Mouse (Mus musculus) MEL (cell line): ENCODE data around the gene Cdk2ap1. TPM values are rescaled to one million over a fixed set of nuclear protein-coding genes. Genes with fewer than 3 reads are reported as not detected.

Experiments
- DNase-seq: peaks from one replicate; pipeline ENCODE4 v3.0.0; 2011; ENCODE audit warnings: low read depth, low spot score
- H3K27ac ChIP-seq: 2 replicates; pipeline ENCODE4 v1.5.1; 2012; ENCODE audit warnings: low read depth, mild to moderate bottlenecking, control low read depth, low read length, moderate library complexity; ENCODE audit not compliant: control insufficient read depth
- H3K27me3 ChIP-seq, 2 experiments: fragments of 150-350 bp in 1 of 2; sonication (generic) in 1 of 2; 2 replicates each; pipeline ENCODE4 v1.6.1; 2012; ENCODE audit warnings: low read length in 2 of 2, mild to moderate bottlenecking in 2 of 2, improper control_type of control experiment in 1 of 2, moderate library complexity in 1 of 2; ENCODE audit not compliant: insufficient read depth in 2 of 2, control insufficient read depth in 1 of 2
- H3K36me3 ChIP-seq, 2 experiments: 2 replicates each; pipeline ENCODE4 v1.6.1; 2012 to 2014; ENCODE audit warnings: low read length in 2 of 2, improper control_type of control experiment in 1 of 2, inconsistent platforms in 1 of 2, mild to moderate bottlenecking in 1 of 2; ENCODE audit not compliant: insufficient read depth in 2 of 2, control insufficient read depth in 1 of 2
- H3K4me1 ChIP-seq, 2 experiments: fragments of 150-350 bp in 1 of 2; sonication (generic) in 1 of 2; 2 replicates each; pipeline ENCODE4 v1.6.1; 2012; ENCODE audit warnings: low read length in 2 of 2, improper control_type of control experiment in 1 of 2, mild to moderate bottlenecking in 1 of 2; ENCODE audit not compliant: insufficient read depth in 2 of 2, control insufficient read depth in 1 of 2
- H3K4me3 ChIP-seq, 2 experiments: fragments of 150-350 bp in 1 of 2; sonication (generic) in 1 of 2; 2 replicates each; pipeline ENCODE4 v1.5.1; 2012; ENCODE audit warnings: low read depth in 2 of 2, low read length in 2 of 2, mild to moderate bottlenecking in 2 of 2, moderate library complexity in 2 of 2, control low read depth in 1 of 2, improper control_type of control experiment in 1 of 2; ENCODE audit not compliant: control insufficient read depth in 1 of 2, insufficient read depth in 1 of 2
- H3K79me2 ChIP-seq: 2 replicates; pipeline ENCODE4 v1.6.1; 2012; ENCODE audit warnings: mild to moderate bottlenecking, low read length, moderate library complexity; ENCODE audit not compliant: control insufficient read depth, poor library complexity, insufficient read depth
- H3K9ac ChIP-seq: 2 replicates; pipeline ENCODE4 v1.6.1; 2012; ENCODE audit warnings: low read depth, mild to moderate bottlenecking, control low read depth, low read length, moderate library complexity; ENCODE audit not compliant: control insufficient read depth, poor library complexity, severe bottlenecking
- H3K9me3 ChIP-seq: fragments of 150-350 bp; sonication (generic); replicated peaks from 2 replicates; pipeline ENCODE4 v1.6.1; 2012; ENCODE audit warnings: mild to moderate bottlenecking, low read length, improper control_type of control experiment, moderate library complexity; ENCODE audit not compliant: insufficient read depth
- CHD2 ChIP-seq: IDR thresholded peaks from 2 replicates; pipeline ENCODE4 v1.6.1; 2011; ENCODE audit warnings: low read length, improper control_type of control experiment
- ELF1 ChIP-seq: IDR thresholded peaks from 2 replicates; pipeline ENCODE4 v1.6.1; 2014; ENCODE audit warnings: low read depth, mild to moderate bottlenecking, inconsistent platforms, low read length, improper control_type of control experiment, moderate library complexity
- ETS1 ChIP-seq: IDR thresholded peaks from 2 replicates; pipeline ENCODE4 v1.6.1; 2012; ENCODE audit warnings: low read depth, mild to moderate bottlenecking, inconsistent platforms, low read length, improper control_type of control experiment, moderate library complexity
- GABPA ChIP-seq: IDR thresholded peaks from 2 replicates; pipeline ENCODE4 v1.6.1; 2012; ENCODE audit warnings: low read depth, mild to moderate bottlenecking, inconsistent platforms, low read length, improper control_type of control experiment, moderate library complexity
- HCFC1 ChIP-seq: IDR thresholded peaks from 2 replicates; pipeline ENCODE4 v1.6.1; 2012; ENCODE audit warnings: low read depth, mild to moderate bottlenecking, inconsistent platforms, low read length, improper control_type of control experiment, moderate library complexity
- MAFK ChIP-seq: IDR thresholded peaks from 2 replicates; pipeline ENCODE4 v1.6.1; 2011; ENCODE audit warnings: low read depth, mild to moderate bottlenecking, low read length, improper control_type of control experiment, borderline replicate concordance
- MEF2A ChIP-seq: IDR thresholded peaks from 2 replicates; pipeline ENCODE4 v1.6.1; 2014; ENCODE audit warnings: low read depth, mild to moderate bottlenecking, inconsistent platforms, low read length, improper control_type of control experiment; ENCODE audit not compliant: poor library complexity, insufficient replicate concordance, severe bottlenecking; ENCODE audit errors: extremely low read depth
- MYC ChIP-seq: IDR thresholded peaks from 2 replicates; pipeline ENCODE4 v1.6.1; 2011; ENCODE audit warnings: low read depth, mild to moderate bottlenecking, low read length, improper control_type of control experiment, moderate library complexity
- RAD21 ChIP-seq: IDR thresholded peaks from 2 replicates; pipeline ENCODE4 v1.6.1; 2011; ENCODE audit warnings: mild to moderate bottlenecking, low read depth, low read length, improper control_type of control experiment
- SIN3A ChIP-seq: IDR thresholded peaks from 2 replicates; pipeline ENCODE4 v1.6.1; 2012; ENCODE audit warnings: low read length, improper control_type of control experiment, inconsistent platforms
- SMC3 ChIP-seq: IDR thresholded peaks from 2 replicates; pipeline ENCODE4 v1.6.1; 2011; ENCODE audit warnings: low read depth, low read length, improper control_type of control experiment
- UBTF ChIP-seq: IDR thresholded peaks from 2 replicates; pipeline ENCODE4 v1.6.1; 2012; ENCODE audit warnings: low read depth, mild to moderate bottlenecking, inconsistent platforms, low read length, improper control_type of control experiment, moderate library complexity, borderline replicate concordance; ENCODE audit not compliant: insufficient read depth
- USF1 ChIP-seq: IDR thresholded peaks from 2 replicates; pipeline ENCODE4 v1.6.1; 2014; ENCODE audit warnings: low read depth, mild to moderate bottlenecking, inconsistent platforms, low read length, improper control_type of control experiment, moderate library complexity
- ZC3H11A ChIP-seq: IDR thresholded peaks from 2 replicates; pipeline ENCODE4 v1.6.1; 2012; ENCODE audit warnings: low read depth, mild to moderate bottlenecking, inconsistent platforms, low read length, improper control_type of control experiment
- ZKSCAN1 ChIP-seq: IDR thresholded peaks from 2 replicates; pipeline ENCODE4 v1.6.1; 2012; ENCODE audit warnings: low read depth, mild to moderate bottlenecking, inconsistent platforms, low read length, improper control_type of control experiment, moderate library complexity
- ZMIZ1 ChIP-seq: IDR thresholded peaks from 2 replicates; pipeline ENCODE4 v1.6.1; 2012; ENCODE audit warnings: low read depth, mild to moderate bottlenecking, inconsistent platforms, low read length, improper control_type of control experiment, moderate library complexity
- polyA plus RNA-seq, 2 experiments: library from polyadenylated mRNA; stranded (reverse) in 1 of 2; unstranded in 1 of 2; fragments of >175 nt in 1 of 2; fragments of >200 nt in 1 of 2; gene quantifications; 2 replicates each; pipeline versions ENCODE4 v1.2.1 to v1.2.4; 2012; ENCODE audit warnings: low replicate concordance in 2 of 2, low read depth in 1 of 2; ENCODE audit not compliant: insufficient read length in 2 of 2, insufficient read depth in 1 of 2, missing spikeins in 1 of 2
- total RNA-seq: library from RNA; depleted of rRNA; stranded (reverse); fragments of 300-350 nt; gene quantifications from 2 replicates; pipeline ENCODE4 v1.2.3, GENCODE M21; 2012

Cdk2ap1 gene
- total and polyA plus RNA-seq, 3 experiments, result 110 to 430 TPM; not detected in 1

DNA sequence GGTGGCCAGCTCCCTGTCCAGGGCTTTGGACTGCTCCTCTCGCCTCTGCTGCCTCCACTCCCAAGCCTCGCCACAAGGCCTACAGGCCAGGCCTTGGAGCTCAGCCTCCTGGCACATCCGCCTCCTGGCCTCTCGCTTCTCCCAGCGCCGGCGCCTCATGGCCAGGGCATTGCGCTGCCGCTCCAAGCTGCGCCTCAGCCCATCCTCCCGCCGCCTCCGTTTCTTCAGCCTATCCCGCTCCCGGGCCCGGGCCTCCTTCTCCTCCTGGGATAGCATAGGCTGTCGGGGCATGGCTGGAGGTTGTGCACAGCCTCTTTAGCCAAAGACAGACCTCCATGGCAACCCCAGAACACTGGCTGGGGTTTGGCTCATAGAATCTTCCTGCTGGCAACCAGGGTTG, 13.7 kb downstream of the Cdk2ap1 start:
- no peak overlapping the region for H3K27ac ChIP-seq
- H3K36me3 ChIP-seq, result peaks cover 7 to 10% of the 10 kb centered on the region in 2 experiments
- H3K9me3 ChIP-seq, result no peaks in the 10 kb centered on the region
- TF ChIP-seq ELF1 (no peak), ETS1 (no peak), MEF2A (no peak), ZC3H11A (no peak)
- H3K4me3 ChIP-seq, result no peak overlapping the region
- DNase-seq, result no peak
- no peak overlapping the region for H3K9ac ChIP-seq
- H3K4me1 ChIP-seq, result peaks cover 0 to 11% of the 10 kb centered on the region in 2 experiments; a peak in 3 of 4 replicates
- no peaks in the 10 kb centered on the region for H3K27me3 ChIP-seq
- peaks cover 41% of the 10 kb centered on the region for H3K79me2 ChIP-seq

GRCm38 (mm10) chr5:124342897-124343296, 20.0 kb downstream of the Cdk2ap1 start:
- peaks cover 0 to under 1% of the 10 kb centered on the region in 2 experiments; a peak in 1 of 4 replicates for H3K36me3 ChIP-seq
- no peak for DNase-seq
- no peaks in the 10 kb centered on the region for H3K4me1 ChIP-seq
- H3K4me3 ChIP-seq, result no peak overlapping the region
- no peak overlapping the region for H3K27ac ChIP-seq
- no peaks in the 10 kb centered on the region for H3K79me2 ChIP-seq
- H3K27me3 ChIP-seq, result no peaks in the 10 kb centered on the region
- H3K9me3 ChIP-seq, result no peaks in the 10 kb centered on the region
- no peak overlapping the region for H3K9ac ChIP-seq
- no peak for TF ChIP-seq MAFK
- TF ChIP-seq HCFC1, result no peak
- no peak for TF ChIP-seq UBTF
- TF ChIP-seq CHD2, result no peak
- no peak for TF ChIP-seq SMC3
- TF ChIP-seq GABPA, result no peak
- no peak for TF ChIP-seq ZKSCAN1
- TF ChIP-seq SIN3A, result no peak
- TF ChIP-seq USF1, result no peak
- TF ChIP-seq MYC, result no peak
- no peak for TF ChIP-seq RAD21
- no peak for TF ChIP-seq ZMIZ1
